Mouse (Mus musculus) megakaryocyte, embryonic 14.5 days (primary cell): ENCODE measurements around the gene Dntt. TPM values are rescaled to one million over a fixed set of nuclear protein-coding genes. Genes with fewer than 3 reads are reported as not detected.

Source experiments
- H3K27me3 ChIP-seq: replicated peaks from 2 replicates; pipeline ENCODE3; 2012; ENCODE audit warnings: inconsistent platforms
- H3K36me3 ChIP-seq: replicated peaks from 2 replicates; pipeline ENCODE3; 2012; ENCODE audit warnings: low read length, inconsistent platforms, mixed read lengths
- H3K4me1 ChIP-seq: 2 replicates; pipeline ENCODE4 v1.6.1; 2012; ENCODE audit warnings: inconsistent platforms
- H3K4me3 ChIP-seq: replicated peaks from 2 replicates; pipeline ENCODE3; 2012; ENCODE audit warnings: moderate library complexity, mild to moderate bottlenecking, inconsistent platforms
- H3K9me3 ChIP-seq: 2 replicates; pipeline ENCODE4 v1.6.1; 2012; ENCODE audit warnings: inconsistent platforms
- FLI1 ChIP-seq: IDR thresholded peaks from 2 replicates; pipeline ENCODE4 v1.6.1; 2012; ENCODE audit warnings: low read length, inconsistent platforms, mixed read lengths
- GATA1 ChIP-seq: IDR thresholded peaks from 3 replicates; pipeline ENCODE4 v1.6.1; 2012; ENCODE audit warnings: mixed read lengths, low read length, inconsistent platforms, borderline replicate concordance
- polyA plus RNA-seq: library from polyadenylated mRNA; stranded (reverse); fragments of >175 nt; gene quantifications from 2 replicates; pipeline ENCODE4 v1.2.3, GENCODE M21; 2012; ENCODE audit warnings: low replicate concordance; ENCODE audit not compliant: insufficient read depth

Gene Dntt
- polyA plus RNA-seq, 1 experiment, result not detected

GRCm38 (mm10) chr19:40994057-40994585 lies 35.0 kb upstream of the Dntt start, which contains the start of gene Blnk:
Blnk (minus strand) TSS chr19:40994535.
- TF ChIP-seq FLI1, result no peak
- TF ChIP-seq GATA1, result no peak
- Histone ChIP-seq H3K36me3 (no peaks in the 10 kb centered on the region), H3K9me3 (no peaks in the 10 kb centered on the region), H3K4me3 (no peak within 1 kb of the TSS), H3K27me3 (peaks cover 37% of the 10 kb centered on the region), H3K4me1 (0 out of 2 replicates have a peak, but pooled peaks cover 5% of the 10 kb centered on the region)

GRCm38 (mm10) chr19:40994911-40995310 lies 34.2 kb upstream of the Dntt start:
- Histone ChIP-seq H3K9me3 (no peaks in the 10 kb centered on the region), H3K4me3 (no peak overlapping the region), H3K36me3 (no peaks in the 10 kb centered on the region), H3K27me3 (peaks cover 35% of the 10 kb centered on the region), H3K4me1 (0 out of 2 replicates have a peak, but pooled peaks cover 5% of the 10 kb centered on the region)
- TF ChIP-seq FLI1 (no peak), GATA1 (no peak)

- TF ChIP-seq GATA1 (no peak), FLI1 (no peak)
- H3K4me3 ChIP-seq, result no peak overlapping the region
These were observed 33.4 kb upstream of the Dntt start for GRCm38 (mm10) chr19:40995449-40996401.

GRCm38 (mm10) chr19:40996722-40997121 lies 32.4 kb upstream of the Dntt start:
- TF ChIP-seq FLI1 (no peak), GATA1 (no peak)
- no peaks in the 10 kb centered on the region for H3K9me3 ChIP-seq
- H3K27me3 ChIP-seq, result peaks cover 27% of the 10 kb centered on the region
- no peaks in the 10 kb centered on the region for H3K36me3 ChIP-seq
- 0 out of 2 replicates have a peak, but pooled peaks cover 5% of the 10 kb centered on the region for H3K4me1 ChIP-seq
- H3K4me3 ChIP-seq, result no peak overlapping the region

More at GRCm38 (mm10) chr19:40995449-40996401, 33.4 kb upstream of the Dntt start:
- Histone ChIP-seq H3K36me3 (no peaks in the 10 kb centered on the region), H3K4me1 (0 out of 2 replicates have a peak, but pooled peaks cover 5% of the 10 kb centered on the region), H3K27me3 (peaks cover 35% of the 10 kb centered on the region), H3K9me3 (no peaks in the 10 kb centered on the region)

GRCm38 (mm10) chr19:40998469-40999170 lies 30.5 kb upstream of the Dntt start:
- TF ChIP-seq FLI1 (no peak), GATA1 (no peak)
- Histone ChIP-seq H3K36me3 (no peaks in the 10 kb centered on the region), H3K9me3 (peaks cover 7% of the 10 kb centered on the region), H3K4me3 (no peak overlapping the region), H3K27me3 (peaks cover 23% of the 10 kb centered on the region), H3K4me1 (0 out of 2 replicates have a peak, but pooled peaks cover 5% of the 10 kb centered on the region)

- no peak for TF ChIP-seq GATA1
- TF ChIP-seq FLI1, result no peak
- Histone ChIP-seq H3K27me3 (peaks cover 21% of the 10 kb centered on the region), H3K36me3 (no peaks in the 10 kb centered on the region), H3K4me3 (no peak overlapping the region), H3K9me3 (peaks cover 8% of the 10 kb centered on the region), H3K4me1 (0 out of 2 replicates have a peak, but pooled peaks cover 5% of the 10 kb centered on the region)
These were observed 29.5 kb upstream of the Dntt start for GRCm38 (mm10) chr19:40999569-40999968.

GRCm38 (mm10) chr19:41003694-41004315 lies 25.3 kb upstream of the Dntt start:
- TF ChIP-seq FLI1 (no peak), GATA1 (no peak)
- Histone ChIP-seq H3K27me3 (peaks cover 5% of the 10 kb centered on the region), H3K9me3 (peaks cover 8% of the 10 kb centered on the region), H3K4me3 (no peak overlapping the region), H3K4me1 (0 out of 2 replicates have a peak, but pooled peaks cover 1% of the 10 kb centered on the region), H3K36me3 (no peaks in the 10 kb centered on the region)

- Histone ChIP-seq H3K4me3 (no peak overlapping the region), H3K9me3 (peaks cover 8% of the 10 kb centered on the region), H3K27me3 (peaks cover 11% of the 10 kb centered on the region), H3K36me3 (no peaks in the 10 kb centered on the region), H3K4me1 (no peaks in the 10 kb centered on the region)
- TF ChIP-seq FLI1 (no peak), GATA1 (no peak)
These were observed 22.5 kb upstream of the Dntt start for GRCm38 (mm10) chr19:41006621-41007020.

- H3K36me3 ChIP-seq, result no peaks in the 10 kb centered on the region
- H3K27me3 ChIP-seq, result peaks cover 11% of the 10 kb centered on the region
- TF ChIP-seq GATA1, result no peak
- TF ChIP-seq FLI1, result no peak
- no peaks in the 10 kb centered on the region for H3K4me1 ChIP-seq
- H3K4me3 ChIP-seq, result peak overlapping the region; percentile 47
- H3K9me3 ChIP-seq, result peaks cover 8% of the 10 kb centered on the region
These were observed 21.7 kb upstream of the Dntt start for GRCm38 (mm10) chr19:41007326-41007725.
